Mouse (Mus musculus): ENCODE measurements around the gene Itgb2l.

Itgb2l gene

DNA sequence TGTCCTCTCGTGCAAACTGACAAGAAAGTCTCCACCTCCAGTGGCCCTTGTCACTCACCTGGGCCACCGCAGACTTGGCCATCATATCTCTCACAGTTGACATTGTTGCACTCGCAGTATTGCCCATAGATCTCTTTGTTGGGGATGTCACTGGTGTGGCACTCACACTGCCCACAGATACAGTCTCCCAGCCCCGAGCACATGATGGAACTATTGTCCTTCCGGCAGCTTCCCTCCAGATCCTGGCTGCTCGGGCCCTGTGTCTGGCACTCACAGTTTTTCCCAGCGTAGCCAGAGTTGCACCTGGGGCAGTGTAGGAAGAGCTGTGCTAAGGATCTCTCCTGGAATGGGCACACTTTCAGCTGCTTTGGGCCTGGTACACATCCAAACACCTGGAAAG is 16.7 kb downstream of the Itgb2l start:
- DNase-seq: no peak

DNA sequence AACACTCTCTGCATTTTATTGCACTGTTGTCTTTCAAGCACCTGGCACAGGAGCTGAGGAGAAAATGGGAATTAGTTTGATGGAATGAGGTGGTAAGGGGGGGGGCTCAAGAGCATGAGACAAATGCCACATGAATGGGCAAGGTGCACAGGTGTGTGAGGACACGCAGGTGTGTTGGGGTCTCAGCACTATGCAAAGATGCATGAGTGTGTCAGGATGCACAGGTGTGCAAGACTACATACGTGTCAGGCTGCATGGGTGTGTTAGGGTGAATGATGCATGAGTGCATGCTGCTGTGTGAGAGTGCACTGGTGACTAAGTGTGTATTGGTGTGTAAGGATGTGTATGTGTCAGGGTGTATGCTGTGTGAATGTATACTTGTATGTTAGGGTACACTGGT is 18.4 kb downstream of the Itgb2l start:
- DNase-seq: no peak

DNA sequence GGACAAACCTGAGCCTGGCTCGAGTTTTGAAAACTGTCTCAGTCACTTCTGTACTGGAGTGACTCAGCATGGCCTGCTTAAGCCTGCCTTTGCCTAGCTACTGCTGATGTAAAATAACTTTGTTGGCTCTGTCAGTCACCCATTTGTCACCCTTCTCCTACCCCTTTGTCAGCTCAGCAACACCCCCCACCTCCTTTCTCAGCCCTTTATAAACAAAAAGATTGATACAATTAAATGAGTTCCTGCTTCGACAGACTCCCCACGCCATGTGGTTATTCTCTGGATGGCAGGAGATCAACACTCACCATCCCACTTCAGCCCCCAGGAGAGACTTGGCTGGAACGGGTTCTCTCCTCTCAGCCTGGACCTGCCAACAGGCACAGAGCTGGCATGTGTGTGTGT is 35.4 kb downstream of the Itgb2l start:
- DNase-seq: no peak

DNA sequence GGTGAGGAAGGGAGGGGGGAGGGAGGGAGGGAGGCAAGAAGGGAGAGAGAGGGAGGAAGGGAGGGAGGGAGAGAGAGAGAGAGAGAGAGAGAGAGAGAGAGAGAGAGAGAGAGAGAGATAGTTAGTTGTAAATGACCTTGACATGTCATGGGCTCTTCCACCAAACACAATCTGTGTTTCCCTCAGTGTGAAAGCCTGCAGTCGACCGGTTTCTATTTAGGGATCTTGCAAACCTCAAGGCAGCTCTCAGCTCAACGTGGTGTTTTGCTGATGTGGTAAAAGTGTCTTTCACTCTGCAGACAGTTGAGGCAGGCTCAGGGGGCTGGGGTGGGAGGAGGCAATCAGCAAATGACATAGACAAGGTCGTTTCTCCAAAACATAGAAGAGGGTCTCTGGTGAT is 37.1 kb downstream of the Itgb2l start:
- DNase-seq: no peak

DNA sequence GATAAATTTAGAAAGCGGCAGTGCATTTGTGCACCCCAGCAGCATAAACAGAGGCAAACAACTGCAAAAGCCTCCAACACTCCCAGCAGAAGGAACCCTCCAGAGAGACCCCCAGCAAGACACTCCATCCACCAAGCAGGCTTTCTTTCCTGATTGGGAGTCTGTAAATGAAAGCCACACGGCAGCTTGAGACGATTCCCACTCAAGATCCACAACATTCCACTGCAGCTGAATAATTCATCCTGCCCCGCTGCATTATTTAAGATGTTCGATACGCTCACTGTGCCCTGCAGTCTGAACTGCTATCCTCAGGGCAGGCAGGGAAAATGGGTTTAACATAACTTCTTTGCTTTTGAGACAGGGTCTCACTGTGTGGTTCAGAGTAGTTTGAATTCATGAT is 41.1 kb downstream of the Itgb2l start:
- no peak for DNase-seq

DNA sequence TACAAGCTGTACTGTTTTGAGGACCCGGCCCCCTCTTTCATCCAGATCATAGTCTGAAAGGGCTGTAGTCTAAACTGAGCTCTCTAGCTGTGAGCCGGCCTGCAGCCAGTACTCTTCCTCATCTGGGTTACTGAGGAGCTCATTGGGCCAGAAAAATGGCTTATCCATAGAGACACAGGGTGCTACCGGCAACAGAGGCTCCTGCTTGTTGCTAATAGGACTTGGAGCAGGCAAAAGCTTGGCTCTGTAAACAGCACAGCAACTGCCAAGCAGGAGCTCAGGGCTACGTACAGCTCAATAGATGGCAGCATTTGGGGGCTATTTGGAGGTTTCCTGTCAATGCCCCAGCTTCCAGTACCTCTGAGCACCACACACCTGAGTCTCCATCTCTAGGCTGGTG is 43.4 kb downstream of the Itgb2l start:
- DNase-seq: no peak

DNA sequence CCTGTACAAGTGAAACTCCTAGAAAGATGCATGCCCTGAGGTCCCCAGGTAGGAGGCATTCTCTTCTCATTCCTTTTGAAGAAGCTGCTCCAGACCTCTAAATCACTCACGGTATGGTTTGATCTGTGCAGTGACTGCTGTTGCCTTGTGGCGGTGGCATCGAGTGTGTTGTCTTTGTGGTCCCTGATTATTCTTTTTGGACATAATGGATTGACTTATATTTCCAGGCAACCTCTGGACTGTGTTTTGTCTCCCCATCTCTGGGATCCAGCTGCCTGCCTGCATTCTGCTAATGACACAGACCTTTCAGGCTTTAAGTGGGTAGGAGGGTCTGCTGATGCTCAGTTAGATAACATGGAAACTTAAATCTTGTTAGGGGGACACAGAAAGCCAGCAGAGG is 44.6 kb downstream of the Itgb2l start:
- no peak for DNase-seq

- no peak for DNase-seq
Observed at GRCm38 (mm10) chr16:96396013-96396650, 47.3 kb downstream of the Itgb2l start.

GRCm38 (mm10) chr16:96395516-96395915 is 47.9 kb downstream of the Itgb2l start:
- no peak for DNase-seq

DNA sequence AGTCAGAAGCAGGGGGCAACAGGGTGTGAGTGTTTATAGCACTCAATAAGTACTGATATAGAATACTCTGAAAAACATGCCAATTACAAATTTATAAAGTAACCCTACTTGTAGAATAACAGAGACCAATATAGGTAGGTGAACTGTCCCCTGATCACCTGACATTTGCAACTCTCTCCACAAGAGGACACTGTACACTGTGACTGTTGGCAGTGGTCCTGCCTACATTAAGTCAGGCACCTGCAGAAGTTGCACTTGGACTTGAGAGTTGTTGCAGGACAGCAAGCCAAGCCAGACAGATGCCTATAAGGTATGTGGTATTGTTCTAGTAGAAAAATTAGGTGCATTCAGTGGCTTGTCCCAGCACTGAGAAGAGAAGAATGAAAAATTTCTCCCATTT is 52.3 kb downstream of the Itgb2l start:
- no peak for DNase-seq

- DNase-seq: no peak
Observed at GRCm38 (mm10) chr16:96388481-96388880, 54.9 kb downstream of the Itgb2l start.

DNA sequence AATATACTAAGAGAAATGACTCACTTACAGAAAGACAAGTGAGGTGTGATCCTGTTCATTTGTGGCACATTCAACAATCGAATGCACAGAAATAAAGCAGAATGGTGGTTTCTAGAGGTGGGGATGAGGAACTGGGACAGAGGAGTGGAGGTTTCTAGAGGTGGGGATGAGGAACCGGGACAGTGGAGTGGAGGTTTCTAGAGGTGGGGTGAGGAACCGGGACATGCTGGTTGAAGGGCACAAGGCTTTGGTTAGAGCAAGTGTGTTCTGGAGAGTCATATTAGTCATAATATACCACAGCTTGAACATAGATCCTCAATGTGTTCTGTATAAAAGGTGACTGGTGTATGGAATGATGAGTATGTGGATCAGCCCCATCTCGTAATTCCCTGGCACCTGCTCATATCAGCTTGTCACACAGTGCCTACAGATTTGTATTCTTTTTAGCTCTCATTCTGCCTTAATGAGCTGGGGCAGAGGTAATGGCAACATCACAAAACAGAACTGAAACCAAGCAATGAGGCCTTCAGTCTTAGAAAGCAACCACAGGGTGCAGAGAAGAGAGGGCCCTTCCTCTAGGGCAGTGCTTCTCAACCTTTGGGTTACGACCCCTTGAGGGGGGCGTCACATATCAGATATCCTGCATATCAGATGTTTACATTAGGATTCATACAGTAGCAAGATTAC is 55.6 kb downstream of the Itgb2l start:
- no peak for DNase-seq

DNA sequence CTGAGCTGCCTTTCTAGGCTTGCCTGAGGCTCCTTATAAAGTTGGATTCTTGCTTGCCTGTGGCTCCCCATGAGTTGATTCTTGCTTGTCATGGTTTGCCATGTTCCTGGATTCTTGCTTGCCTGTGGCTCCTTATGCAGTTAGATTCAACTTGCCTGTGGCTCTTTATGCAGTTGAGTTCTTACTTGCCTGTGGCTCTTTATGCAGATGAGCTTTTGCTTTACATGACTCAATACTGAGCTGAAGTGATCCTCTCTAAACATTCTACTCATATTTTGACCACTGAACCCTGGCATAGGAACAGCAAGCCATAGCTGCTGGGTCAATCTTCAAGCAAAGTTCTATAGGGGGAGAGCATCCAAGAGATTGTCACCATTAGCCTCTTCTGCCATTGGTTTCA is 58.7 kb downstream of the Itgb2l start:
- DNase-seq: no peak

- no peak for DNase-seq
Observed at GRCm38 (mm10) chr16:96382496-96383181, 60.8 kb downstream of the Itgb2l start.

GRCm38 (mm10) chr16:96381435-96381834 is 62.0 kb downstream of the Itgb2l start:
- no peak for DNase-seq

- no peak for DNase-seq
Observed at GRCm38 (mm10) chr16:96378111-96378510, 65.3 kb downstream of the Itgb2l start.

DNA sequence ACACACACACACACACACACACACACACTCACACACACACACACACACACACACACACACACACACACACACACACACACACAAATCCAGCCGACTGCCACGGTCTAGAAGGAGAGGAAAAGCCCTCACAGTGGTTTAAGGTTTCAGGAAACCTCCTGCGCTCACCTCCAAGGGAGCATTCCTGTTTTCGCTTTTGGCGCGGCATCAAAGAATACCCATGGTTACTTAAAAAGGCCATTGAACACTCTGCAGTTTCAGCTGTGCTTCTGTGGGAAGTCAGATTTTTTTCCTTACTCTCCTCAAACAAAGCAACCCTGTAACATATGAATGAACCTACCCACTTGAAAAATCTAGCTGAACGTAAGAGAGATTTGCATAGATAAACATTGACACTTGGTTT is 67.1 kb downstream of the Itgb2l start:
- DNase-seq: no peak

- no peak for DNase-seq
Observed at GRCm38 (mm10) chr16:96375538-96375937, 67.9 kb downstream of the Itgb2l start.

DNA sequence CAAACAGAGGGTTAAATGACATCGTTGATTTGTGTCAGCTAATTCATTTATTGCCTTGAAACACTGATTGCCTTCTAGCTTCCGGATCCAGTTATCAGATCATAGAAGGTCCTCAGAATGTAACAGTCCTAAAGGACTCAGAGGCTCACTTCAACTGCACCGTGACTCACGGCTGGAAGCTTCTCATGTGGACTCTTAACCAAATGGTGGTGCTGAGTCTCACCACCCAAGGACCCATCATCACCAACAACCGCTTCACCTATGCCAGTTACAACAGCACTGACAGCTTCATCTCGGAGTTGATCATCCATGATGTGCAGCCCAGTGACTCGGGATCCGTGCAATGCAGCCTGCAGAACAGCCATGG is 70.7 kb downstream of the Itgb2l start:
- DNase-seq: no peak

All from right cerebral cortex, postnatal 14 days (tissue).